Mouse (Mus musculus): Measurements from ENCODE around the gene Ccdc50.

The Ccdc50 gene

GRCm38 (mm10) chr16:27388761-27389451 is at the start of gene Ccdc50:
Gene Ccdc50 (plus strand): TSS chr16:27388869.
- peak; percentile 78 for DNase-seq (ENCODE audit: low read depth, low spot score)

- no peak for DNase-seq (ENCODE audit: low read depth, low spot score)
Observed at GRCm38 (mm10) chr16:27347521-27347920, 41.1 kb upstream of the Ccdc50 start.

DNA sequence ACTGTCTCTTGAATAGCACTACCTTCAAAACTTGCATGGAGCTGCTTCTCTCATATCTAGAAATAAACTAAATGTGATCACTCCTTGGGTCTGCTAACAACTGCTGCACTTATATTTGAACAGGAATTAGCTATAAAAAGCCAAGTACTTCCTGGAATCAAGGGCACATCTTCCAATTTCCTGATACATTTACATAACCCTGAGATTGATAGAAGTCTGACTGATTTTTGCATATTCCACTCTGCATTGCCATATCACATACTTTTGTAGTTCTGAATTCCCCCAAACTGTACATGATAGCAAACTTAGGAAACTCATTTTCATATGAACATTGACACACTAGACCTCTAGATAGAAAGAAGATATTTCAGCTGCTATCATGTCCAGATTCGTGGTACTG is 40.3 kb upstream of the Ccdc50 start:
- no peak for DNase-seq (ENCODE audit: low read depth, low spot score)

DNA sequence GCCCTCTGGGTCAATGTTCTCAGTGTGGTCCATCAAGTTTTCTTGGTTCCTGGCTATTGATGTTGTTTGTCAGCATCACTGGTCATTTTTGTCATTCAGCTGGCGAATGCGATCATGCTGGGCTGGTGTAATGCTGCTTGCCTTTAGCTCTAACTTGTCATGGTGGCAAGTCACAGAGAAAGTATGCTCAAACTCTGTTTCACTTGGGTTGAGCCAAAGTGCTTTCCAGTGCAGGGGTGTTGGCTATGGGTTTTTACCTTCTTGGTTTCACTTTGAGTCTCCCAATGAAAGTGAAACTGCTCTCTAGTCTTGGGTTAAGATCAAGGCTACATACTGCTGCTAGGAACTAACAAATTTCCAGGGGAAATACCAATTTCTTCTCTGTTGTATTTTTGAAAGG is 39.4 kb upstream of the Ccdc50 start:
- no peak for DNase-seq (ENCODE audit: low read depth, low spot score)

- no peak for DNase-seq (ENCODE audit: low read depth, low spot score)
Observed at GRCm38 (mm10) chr16:27349878-27350532, 38.7 kb upstream of the Ccdc50 start.

DNA sequence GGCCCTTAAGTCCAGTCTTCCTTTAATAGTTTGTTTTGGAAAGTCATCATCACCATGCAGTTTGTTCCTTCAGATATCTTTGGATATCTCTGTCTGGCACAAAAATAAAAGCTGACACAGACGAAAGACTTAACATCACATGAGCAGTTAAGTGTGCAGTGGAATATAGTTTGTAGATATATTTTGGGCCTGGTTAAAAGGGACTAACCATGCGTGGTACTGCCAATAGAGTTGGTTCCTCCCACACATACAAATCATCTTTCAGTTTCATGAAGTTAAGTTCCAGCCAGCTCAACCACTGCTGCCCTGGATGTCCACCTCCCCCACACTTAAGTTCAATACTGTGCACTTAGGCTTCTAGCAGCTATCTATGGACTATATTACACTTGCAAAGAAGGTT is 34.2 kb upstream of the Ccdc50 start:
- DNase-seq (ENCODE audit: low read depth, low spot score): no peak

DNA sequence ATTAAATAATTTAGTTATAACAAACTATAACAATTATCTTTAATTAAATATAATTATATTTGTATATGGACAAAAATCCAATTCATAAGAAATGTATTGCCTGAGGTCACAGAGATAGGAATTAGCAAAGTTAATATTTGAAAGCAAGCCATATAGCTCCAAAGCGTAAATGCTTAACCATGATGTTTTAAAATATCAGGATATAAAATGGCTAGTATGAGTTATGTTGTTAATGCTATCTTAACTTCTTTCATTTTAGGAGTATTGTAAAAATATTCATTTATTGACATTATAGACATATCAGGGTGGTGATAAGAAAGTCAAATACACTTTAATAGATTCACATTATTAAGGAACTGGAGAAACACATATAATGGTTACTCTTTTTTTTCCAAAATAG is 28.6 kb upstream of the Ccdc50 start:
- no peak for DNase-seq (ENCODE audit: low read depth, low spot score)

DNA sequence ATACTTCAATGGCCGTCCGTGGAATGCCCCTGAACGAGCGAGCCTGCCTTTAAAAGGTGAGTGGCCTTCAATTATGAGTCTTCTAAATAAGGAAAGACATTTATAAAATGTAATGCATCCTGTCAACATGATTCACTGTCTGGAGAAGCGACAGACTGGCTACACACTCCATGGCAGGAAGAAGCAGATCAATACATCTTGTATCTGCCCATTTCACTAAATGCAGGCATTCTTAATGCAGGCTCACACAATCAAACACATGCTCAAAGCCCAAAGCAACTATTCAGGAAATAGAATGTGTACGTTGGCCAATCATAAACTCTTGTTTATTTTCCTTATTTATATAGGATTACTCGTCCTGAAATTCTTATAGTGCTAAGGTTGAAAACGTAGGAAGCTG is 18.5 kb upstream of the Ccdc50 start, which contains the start of gene Uts2b:
Uts2b (minus strand) TSS at position 49 of the 400 bp plus-strand sequence.
- DNase-seq (ENCODE audit: low read depth, low spot score): no peak

DNA sequence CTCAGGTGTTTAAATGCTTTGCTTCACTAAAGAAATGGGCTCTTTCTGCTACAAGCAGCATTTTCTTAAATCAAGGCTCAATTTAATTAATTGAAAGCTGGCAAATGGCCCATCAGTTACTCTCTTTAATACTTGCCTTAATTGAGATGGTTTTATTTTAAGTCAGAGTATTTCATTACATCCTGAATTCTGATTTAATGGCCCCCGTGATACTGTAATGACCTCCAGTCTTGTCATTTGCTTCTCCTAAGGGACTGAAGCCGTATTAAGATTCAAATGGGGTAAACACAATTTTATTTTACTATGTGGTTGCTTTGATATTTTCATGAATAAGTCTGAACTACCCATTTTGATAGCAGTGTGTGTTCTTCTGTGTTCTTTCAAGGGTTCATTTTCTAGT is 18.0 kb upstream of the Ccdc50 start:
- no peak for DNase-seq (ENCODE audit: low read depth, low spot score)

DNA sequence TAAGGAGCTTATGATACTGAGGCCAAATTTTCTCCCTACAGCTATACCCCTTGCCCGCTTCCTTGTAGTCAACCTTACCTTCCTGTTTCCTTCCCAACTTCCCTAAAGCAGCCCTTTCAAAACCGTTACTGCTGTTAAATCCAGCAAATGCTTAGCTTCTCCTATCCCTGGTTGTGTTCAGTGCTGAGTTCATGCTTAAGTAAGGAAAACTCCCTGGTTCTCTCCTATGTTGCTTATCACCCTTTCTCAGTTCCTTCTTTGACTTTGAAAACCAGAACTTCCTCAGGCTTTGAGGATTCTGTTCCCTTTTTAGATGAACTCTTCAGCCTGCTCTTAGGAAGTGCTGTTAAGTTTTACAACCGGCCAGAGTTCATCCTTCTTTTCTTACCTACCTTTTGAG is 14.5 kb upstream of the Ccdc50 start:
- DNase-seq (ENCODE audit: low read depth, low spot score): no peak

- DNase-seq (ENCODE audit: low read depth, low spot score): no peak
Observed at GRCm38 (mm10) chr16:27375318-27375717, 13.4 kb upstream of the Ccdc50 start.

DNA sequence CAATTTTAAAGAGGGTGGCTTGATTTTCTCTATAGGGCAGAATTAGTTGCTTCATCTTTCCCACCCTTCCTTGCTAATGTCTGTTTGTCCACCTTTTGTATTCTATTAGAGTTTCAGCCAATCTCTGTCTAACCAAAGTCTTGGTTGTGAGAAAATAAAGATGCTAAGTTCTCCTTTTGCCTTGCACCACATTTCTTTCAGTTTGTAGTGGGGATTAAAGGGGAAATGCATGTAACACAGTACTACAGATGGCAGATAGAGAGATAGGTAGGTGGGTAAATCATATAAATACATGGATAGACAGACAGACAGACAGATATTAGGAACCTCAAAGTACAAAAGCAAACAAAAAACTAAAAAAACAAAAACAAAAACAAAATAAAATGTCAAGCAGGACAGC is 12.1 kb upstream of the Ccdc50 start:
- no peak for DNase-seq (ENCODE audit: low read depth, low spot score)

GRCm38 (mm10) chr16:27382217-27382616 is 6.5 kb upstream of the Ccdc50 start:
- no peak for DNase-seq (ENCODE audit: low read depth, low spot score)

DNA sequence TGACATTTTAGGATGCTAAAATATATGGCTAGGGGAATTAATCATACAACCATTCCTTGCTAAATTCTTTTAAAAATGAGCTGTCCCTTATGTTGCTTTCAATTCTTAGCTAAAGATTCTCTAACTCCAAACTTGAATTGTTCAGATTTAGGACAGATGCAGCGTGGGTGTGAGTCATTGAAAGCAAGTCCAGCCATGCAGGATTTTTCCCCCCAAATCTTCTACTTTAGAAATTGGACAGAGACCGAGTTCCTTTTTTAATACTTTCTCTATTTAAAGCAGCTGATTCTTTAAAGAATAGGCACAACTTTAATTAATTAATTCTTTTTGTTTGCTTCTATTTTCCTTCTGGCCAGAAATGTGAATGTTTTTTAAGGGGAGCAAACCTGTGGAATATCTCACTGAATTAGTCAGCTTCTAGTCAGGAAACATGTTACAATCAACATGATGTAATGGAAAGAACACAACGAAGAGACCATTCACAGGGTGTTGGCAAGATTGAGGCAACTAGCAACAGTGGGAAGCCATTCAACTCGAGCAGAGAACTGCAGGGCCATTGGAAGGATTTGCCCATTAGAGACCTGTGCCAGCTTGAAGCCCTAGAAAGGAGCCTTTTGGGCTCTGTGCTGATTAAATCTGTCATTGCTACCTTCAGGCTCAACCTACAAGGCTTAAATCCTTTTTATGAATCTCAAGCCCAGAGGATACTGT is 3.6 kb upstream of the Ccdc50 start:
- DNase-seq (ENCODE audit: low read depth, low spot score): no peak

DNA sequence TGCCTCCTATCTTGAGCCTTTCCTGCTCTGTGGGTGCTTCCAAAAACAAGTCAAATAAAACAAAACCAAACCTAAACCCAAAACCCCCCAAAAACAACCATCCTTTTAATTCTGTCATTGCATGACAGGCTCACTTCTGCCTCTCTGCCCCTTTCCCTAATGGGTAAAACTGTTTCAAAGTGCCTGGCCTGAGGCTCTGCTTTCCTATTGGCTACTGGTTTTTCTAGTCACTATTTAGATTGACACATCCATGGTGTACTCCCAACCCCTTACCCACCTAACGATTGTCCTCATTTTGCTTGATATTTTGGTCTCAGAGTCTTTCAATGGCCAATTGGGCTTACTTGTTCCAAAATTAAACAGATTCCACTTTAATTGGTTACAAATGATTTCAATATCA is 3.0 kb upstream of the Ccdc50 start:
- DNase-seq (ENCODE audit: low read depth, low spot score): no peak

- no peak for DNase-seq (ENCODE audit: low read depth, low spot score)
Observed at GRCm38 (mm10) chr16:27386850-27387407, 1.7 kb upstream of the Ccdc50 start.

GRCm38 (mm10) chr16:27387634-27388611 is 746 bp upstream of the Ccdc50 start:
- DNase-seq (ENCODE audit: low read depth, low spot score): no peak

DNA sequence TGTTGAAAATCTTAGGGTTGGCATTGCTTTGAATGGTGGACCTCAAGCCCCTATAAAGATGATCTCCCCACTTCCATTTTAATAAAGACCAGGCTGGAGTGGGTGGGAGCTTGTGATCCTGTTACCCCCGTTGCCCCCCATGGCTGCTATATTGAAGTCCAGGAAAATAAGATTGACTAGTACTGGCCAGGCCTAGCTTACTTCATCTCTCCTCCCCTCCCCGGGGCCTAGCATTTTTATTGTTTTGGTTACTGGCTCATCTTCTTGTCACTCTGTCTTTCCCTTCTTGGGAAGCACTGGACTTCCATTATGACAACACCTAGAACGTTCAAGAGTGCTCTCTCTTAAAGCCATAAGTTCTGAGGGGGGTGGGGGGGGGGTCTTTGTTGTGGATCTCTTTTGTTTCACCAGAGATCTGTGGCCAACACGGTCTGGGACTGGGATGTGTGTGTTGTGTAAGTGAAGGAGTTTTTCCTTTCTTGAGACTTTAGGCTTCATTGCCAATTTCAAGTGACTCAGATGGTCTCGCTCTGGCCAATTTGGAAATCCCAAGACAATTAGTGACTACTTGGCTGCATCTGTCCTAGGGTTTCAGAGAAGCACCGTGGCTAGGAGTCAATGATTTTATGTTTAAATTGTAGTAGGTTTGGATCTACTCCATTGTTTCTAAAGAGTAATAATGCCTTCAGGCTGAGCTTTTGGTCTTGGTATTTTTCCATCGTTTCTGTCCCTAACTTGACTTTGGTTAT is 1.0 kb downstream of the Ccdc50 start:
- DNase-seq (ENCODE audit: low read depth, low spot score): peak; percentile 29

DNA sequence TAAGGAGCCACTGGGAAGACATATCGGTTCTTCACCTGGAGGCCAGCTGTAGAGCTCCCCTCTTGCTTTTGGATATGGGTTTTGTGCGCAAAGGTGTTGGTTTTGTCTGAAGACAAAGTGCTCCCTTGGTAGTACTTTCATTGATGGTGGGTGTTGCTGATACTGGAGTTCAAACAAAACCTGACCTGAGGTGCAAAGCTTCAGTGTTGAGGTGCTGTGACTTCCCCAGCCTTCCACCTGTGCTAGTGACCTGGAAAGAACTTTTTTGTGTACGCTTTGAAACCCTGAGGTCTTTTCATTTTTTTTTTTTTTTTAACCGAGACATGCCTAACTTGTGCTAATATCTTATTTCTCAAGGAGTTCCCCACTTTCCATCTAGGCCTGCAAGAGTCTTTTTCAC is 1.6 kb downstream of the Ccdc50 start:
- DNase-seq (ENCODE audit: low read depth, low spot score): no peak

DNA sequence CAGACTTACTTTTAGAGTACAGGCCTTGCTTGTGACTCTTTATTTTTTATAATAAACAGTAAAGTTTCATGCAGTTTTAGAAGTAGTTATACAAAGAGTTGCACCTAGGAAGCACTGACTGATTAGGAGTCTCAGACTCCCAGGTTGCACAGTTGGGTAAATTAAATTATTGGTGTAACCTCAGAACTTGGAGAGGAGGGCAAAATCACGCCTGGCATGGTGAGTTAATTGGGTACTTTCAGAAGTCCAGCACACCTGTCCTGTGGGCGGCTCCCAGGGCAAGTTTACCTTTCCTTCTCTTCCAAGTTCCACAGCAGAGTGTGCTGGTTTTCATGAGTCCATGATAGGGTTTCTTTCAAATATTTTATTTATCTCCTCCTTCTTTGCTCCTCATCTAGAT is 3.2 kb downstream of the Ccdc50 start:
- DNase-seq (ENCODE audit: low read depth, low spot score): no peak
